Mouse (Mus musculus) lung, adult 2 months (tissue): Measurements from ENCODE around the gene Eva1a. TPM values are rescaled to one million over a fixed set of nuclear protein-coding genes. Genes with fewer than 3 reads are reported as not detected.

Experiments
- DNase-seq: peaks from one replicate; pipeline ENCODE4 v3.0.0; 2022
- H3K4me1 ChIP-seq: fragments of 200-500 bp; 2 replicates; pipeline ENCODE4 v1.6.1; 2011; ENCODE audit warnings: low read length; ENCODE audit not compliant: control insufficient read depth, insufficient read depth
- H3K4me3 ChIP-seq: fragments of 200-500 bp; replicated peaks from 2 replicates; pipeline ENCODE3; 2011; ENCODE audit warnings: low read depth, mild to moderate bottlenecking, control low read depth, low read length; ENCODE audit errors: extremely low read depth
- CTCF ChIP-seq: fragments of 200-500 bp; IDR thresholded peaks from 2 replicates; pipeline ENCODE4 v1.5.1; 2011; ENCODE audit warnings: mild to moderate bottlenecking, low read length, control low read depth; ENCODE audit not compliant: insufficient read depth
- POLR2A ChIP-seq: fragments of 200-500 bp; IDR thresholded peaks from 2 replicates; pipeline ENCODE4 v1.6.1; 2011; ENCODE audit warnings: low read depth, mild to moderate bottlenecking, control low read depth, low read length, borderline replicate concordance; ENCODE audit errors: extremely low read depth
- WGBS: fragments of 180-500 bp; shearing (Covaris S2); methylation state at CpG from one replicate; pipeline ENCODE4 v1.1.7; 2018; 5-methylcytosine and 5-hydroxymethylcytosine counted together
- polyA plus RNA-seq: library from polyadenylated mRNA; depleted of rRNA; stranded (reverse); fragments of >200 nt; gene quantifications from 2 replicates; pipeline ENCODE4 v1.2.3, GENCODE M21; 2012

Gene Eva1a
- polyA plus RNA-seq, 1 experiment = 15.3 TPM

- H3K4me3 ChIP-seq = no peak overlapping the region
- DNase-seq = no peak
- 52% methylated on average over 7 of the region's 7 CpGs for WGBS
- H3K4me1 ChIP-seq = peaks cover 3% of the 10 kb centered on the region; the same call in 1 of the 2 replicates
- TF ChIP-seq CTCF = no peak
- no peak for TF ChIP-seq POLR2A
Measured at GRCm38 (mm10) chr6:82059896-82060295, 19.1 kb downstream of the Eva1a start.

GRCm38 (mm10) chr6:82065230-82065629 lies 24.4 kb downstream of the Eva1a start:
- Histone ChIP-seq H3K4me3 (no peak overlapping the region), H3K4me1 (no peaks in the 10 kb centered on the region; the same call in 1 of the 2 replicates)
- no peak for TF ChIP-seq POLR2A
- TF ChIP-seq CTCF = no peak
- no peak for DNase-seq
- WGBS = 84% methylated on average over 5 of the region's 5 CpGs

- DNase-seq = no peak
- Histone ChIP-seq H3K4me1 (no peaks in the 10 kb centered on the region; the same call in 1 of the 2 replicates), H3K4me3 (no peak overlapping the region)
- no peak for TF ChIP-seq CTCF
- no peak for TF ChIP-seq POLR2A
- WGBS = 59% methylated on average over 8 of the region's 8 CpGs
Measured at GRCm38 (mm10) chr6:82066515-82067081, 25.8 kb downstream of the Eva1a start.

GRCm38 (mm10) chr6:82070459-82070858 lies 29.6 kb downstream of the Eva1a start:
- Histone ChIP-seq H3K4me3 (no peak overlapping the region), H3K4me1 (peaks cover 4% of the 10 kb centered on the region; the same call in 1 of the 2 replicates)
- WGBS = 80% methylated on average over 6 of the region's 6 CpGs
- no peak for TF ChIP-seq POLR2A
- TF ChIP-seq CTCF = no peak
- DNase-seq = no peak

GRCm38 (mm10) chr6:82073011-82073410 lies 32.2 kb downstream of the Eva1a start:
- TF ChIP-seq CTCF (no peak), POLR2A (no peak)
- Histone ChIP-seq H3K4me3 (no peak overlapping the region), H3K4me1 (peaks cover 4% of the 10 kb centered on the region; the same call in 1 of the 2 replicates)
- 86% methylated on average over 2 of the region's 2 CpGs for WGBS
- no peak for DNase-seq

- Histone ChIP-seq H3K4me1 (peaks cover 4% of the 10 kb centered on the region; the same call in 1 of the 2 replicates), H3K4me3 (no peak overlapping the region)
- no peak for TF ChIP-seq POLR2A
- TF ChIP-seq CTCF = no peak
- no peak for DNase-seq
- 90% methylated on average over 3 of the region's 3 CpGs for WGBS
Measured at GRCm38 (mm10) chr6:82073567-82073966, 32.7 kb downstream of the Eva1a start.

GRCm38 (mm10) chr6:82076364-82076763 lies 35.5 kb downstream of the Eva1a start:
- Histone ChIP-seq H3K4me1 (peaks cover 4% of the 10 kb centered on the region; the same call in 1 of the 2 replicates), H3K4me3 (no peak overlapping the region)
- DNase-seq = no peak
- WGBS = 88% methylated on average over 4 of the region's 4 CpGs
- TF ChIP-seq CTCF (no peak), POLR2A (no peak)

GRCm38 (mm10) chr6:82078875-82079274 lies 38.0 kb downstream of the Eva1a start:
- Histone ChIP-seq H3K4me3 (no peak overlapping the region), H3K4me1 (peaks cover 3% of the 10 kb centered on the region)
- TF ChIP-seq POLR2A (no peak), CTCF (no peak)
- DNase-seq = no peak
- WGBS = 81% methylated on average over 4 of the region's 4 CpGs

- 71% methylated on average over 6 of the region's 6 CpGs for WGBS
- TF ChIP-seq CTCF (no peak), POLR2A (no peak)
- no peak overlapping the region for H3K4me3 ChIP-seq
- peaks cover 7% of the 10 kb centered on the region for H3K4me1 ChIP-seq
- DNase-seq = no peak
Measured at GRCm38 (mm10) chr6:82083655-82084054, 42.8 kb downstream of the Eva1a start.

- TF ChIP-seq POLR2A = no peak
- no peak for TF ChIP-seq CTCF
- no peak for DNase-seq
- 24% methylated on average over 3 of the region's 3 CpGs for WGBS
- Histone ChIP-seq H3K4me1 (peaks cover 7% of the 10 kb centered on the region), H3K4me3 (no peak overlapping the region)
Measured at GRCm38 (mm10) chr6:82084235-82084634, 43.4 kb downstream of the Eva1a start.
